Mouse (Mus musculus) forebrain, embryonic 16.5 days (tissue): Measurements from ENCODE around the gene Nab2. TPM values are rescaled to one million over a fixed set of nuclear protein-coding genes. Genes with fewer than 3 reads are reported as not detected.

Experiments
- ATAC-seq: fragments of 200-750 bp; cut with Nextera tagmentation; 2 replicates; pipeline ENCODE4 v1.8.0; 2017; ENCODE audit warnings: mild to moderate bottlenecking, moderate library complexity
- H3K27ac ChIP-seq: fragments of 300-500 bp; sonication (generic); 2 replicates; pipeline ENCODE4 v1.5.1; 2014; ENCODE audit warnings: low read length, control low read depth
- H3K27me3 ChIP-seq: fragments of 300-500 bp; sonication (generic); replicated peaks from 2 replicates; pipeline ENCODE4 v1.6.1; 2014; ENCODE audit warnings: low read length; ENCODE audit not compliant: control insufficient read depth, insufficient read depth
- H3K36me3 ChIP-seq: fragments of 300-500 bp; sonication (generic); 2 replicates; pipeline ENCODE4 v1.6.1; 2014; ENCODE audit not compliant: control insufficient read depth, insufficient read depth
- H3K4me1 ChIP-seq: fragments of 300-500 bp; sonication (generic); replicated peaks from 2 replicates; pipeline ENCODE4 v1.6.1; 2014; ENCODE audit warnings: low read length; ENCODE audit not compliant: control insufficient read depth, insufficient read depth
- H3K4me2 ChIP-seq: fragments of 300-500 bp; sonication (generic); 2 replicates; pipeline ENCODE4 v1.6.1; 2014; ENCODE audit warnings: mild to moderate bottlenecking, low read length, control low read depth
- H3K4me3 ChIP-seq: fragments of 300-500 bp; sonication (generic); replicated peaks from 2 replicates; pipeline ENCODE4 v1.5.1; 2014; ENCODE audit warnings: mild to moderate bottlenecking, low read length, control low read depth
- H3K9ac ChIP-seq: fragments of 300-500 bp; sonication (generic); replicated peaks from 2 replicates; pipeline ENCODE4 v1.6.1; 2014; ENCODE audit warnings: low read depth, low read length, control low read depth
- H3K9me3 ChIP-seq: fragments of 300-500 bp; sonication (generic); 2 replicates; pipeline ENCODE4 v1.6.1; 2016; ENCODE audit warnings: low read length; ENCODE audit not compliant: control insufficient read depth
- WGBS: fragments of 180-500 bp; shearing (Covaris S2); extraction: QIAGEN DNeasy Blood & Tissue Kit; methylation state at CpG from one replicate; pipeline ENCODE4 v1.1.7; 2014; 5-methylcytosine and 5-hydroxymethylcytosine counted together
- polyA plus RNA-seq: library from polyadenylated mRNA; unstranded; fragments of >200 nt; fragmentation: Nextera tagmentation; extraction: Ambion mirVana; gene quantifications from 2 replicates; pipeline ENCODE4 v1.2.1, GENCODE M21; 2015

Gene Nab2
- polyA plus RNA-seq, 1 experiment from 2014 or later: 3.9 TPM

DNA sequence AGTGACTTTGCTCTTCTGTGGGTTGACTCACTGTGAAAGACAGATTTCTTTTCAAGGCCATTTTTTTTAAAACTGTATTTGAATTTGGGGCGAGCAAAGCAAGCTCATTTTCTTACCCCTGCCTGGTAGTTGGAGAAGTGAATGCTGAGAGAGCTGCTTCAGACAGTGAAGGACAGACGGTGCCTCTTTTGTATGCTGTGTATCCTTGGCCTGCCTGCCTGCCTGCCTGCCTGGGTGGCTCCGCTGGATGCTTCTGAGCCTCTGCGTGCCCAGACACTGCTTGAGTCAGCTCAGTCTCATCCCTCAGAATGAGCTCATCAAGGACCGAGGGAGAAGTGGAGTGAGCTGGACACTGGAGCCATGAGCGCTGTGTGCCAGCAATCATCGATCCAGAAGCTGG lies 30.6 kb upstream of the Nab2 start:
- no peaks in the 10 kb centered on the region for H3K4me1 ChIP-seq
- H3K27ac ChIP-seq: no peak overlapping the region
- no peak for ATAC-seq
- H3K4me2 ChIP-seq: no peak overlapping the region
- H3K9me3 ChIP-seq: no peaks in the 10 kb centered on the region
- no peak overlapping the region for H3K9ac ChIP-seq
- no peak overlapping the region for H3K4me3 ChIP-seq
- WGBS: 94% methylated on average over 7 of the region's 7 CpGs
- H3K36me3 ChIP-seq: peaks cover 4% of the 10 kb centered on the region; the same call in 1 of the 2 replicates
- H3K27me3 ChIP-seq: no peaks in the 10 kb centered on the region

- H3K9me3 ChIP-seq: no peaks in the 10 kb centered on the region
- no peak overlapping the region for H3K9ac ChIP-seq
- H3K27me3 ChIP-seq: no peaks in the 10 kb centered on the region
- ATAC-seq: no peak
- H3K4me3 ChIP-seq: no peak overlapping the region
- no peak overlapping the region for H3K27ac ChIP-seq
- peaks cover 8% of the 10 kb centered on the region; the same call in 1 of the 2 replicates for H3K36me3 ChIP-seq
- H3K4me2 ChIP-seq: no peak overlapping the region
- H3K4me1 ChIP-seq: no peaks in the 10 kb centered on the region
- 91% methylated on average over 7 of the region's 7 CpGs for WGBS
Observed at GRCm38 (mm10) chr10:127695775-127696174, 27.4 kb upstream of the Nab2 start.

- Histone ChIP-seq H3K4me1 (no peaks in the 10 kb centered on the region), H3K9ac (no peak overlapping the region), H3K4me3 (no peak overlapping the region), H3K27me3 (no peaks in the 10 kb centered on the region), H3K9me3 (no peaks in the 10 kb centered on the region), H3K4me2 (no peak overlapping the region), H3K36me3 (peaks cover 9% of the 10 kb centered on the region; the same call in 1 of the 2 replicates), H3K27ac (no peak overlapping the region)
- WGBS: 66% methylated on average over 2 of the region's 2 CpGs
- ATAC-seq: 0 out of 2 replicates have a peak, but pooled peaks have one; percentile 28
Observed at GRCm38 (mm10) chr10:127694636-127695035, 26.3 kb upstream of the Nab2 start.

DNA sequence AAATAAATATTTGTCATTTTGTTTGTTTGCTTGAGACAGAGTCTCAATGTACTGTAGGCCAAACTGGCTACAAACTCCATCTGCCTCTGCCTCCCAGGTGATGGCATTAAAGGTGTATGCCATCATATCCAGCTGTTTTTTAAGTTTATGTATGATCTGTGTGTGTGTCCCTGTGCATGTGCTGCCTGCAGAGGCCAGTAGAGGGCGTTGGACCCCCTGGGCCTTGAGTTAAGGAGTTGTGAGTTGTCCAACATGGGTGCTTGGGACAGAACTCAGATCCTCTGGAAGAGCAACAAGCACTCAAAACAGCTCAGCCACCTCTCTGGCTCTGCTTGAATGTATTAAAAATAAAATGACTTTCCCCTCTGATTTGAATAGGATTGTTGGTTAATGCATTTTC lies 22.7 kb upstream of the Nab2 start:
- no peak for ATAC-seq
- Histone ChIP-seq H3K4me2 (no peak overlapping the region), H3K9me3 (no peaks in the 10 kb centered on the region), H3K27ac (no peak overlapping the region), H3K4me1 (no peaks in the 10 kb centered on the region), H3K9ac (no peak overlapping the region), H3K4me3 (no peak overlapping the region), H3K36me3 (0 out of 2 replicates have a peak, but pooled peaks cover 5% of the 10 kb centered on the region), H3K27me3 (no peaks in the 10 kb centered on the region)
- WGBS: 25% methylated on average over 1 of the region's 1 CpGs

GRCm38 (mm10) chr10:127682886-127683285 lies 14.5 kb upstream of the Nab2 start:
- WGBS: 92% methylated on average over 6 of the region's 6 CpGs
- ATAC-seq: no peak
- H3K27ac ChIP-seq: no peak overlapping the region
- no peak overlapping the region for H3K4me3 ChIP-seq
- H3K27me3 ChIP-seq: no peaks in the 10 kb centered on the region
- no peak overlapping the region for H3K9ac ChIP-seq
- no peak overlapping the region for H3K4me2 ChIP-seq
- H3K36me3 ChIP-seq: no peaks in the 10 kb centered on the region
- no peaks in the 10 kb centered on the region for H3K9me3 ChIP-seq
- peaks cover 6% of the 10 kb centered on the region for H3K4me1 ChIP-seq

GRCm38 (mm10) chr10:127679881-127680280 lies 11.5 kb upstream of the Nab2 start:
- H3K9ac ChIP-seq: no peak overlapping the region
- H3K36me3 ChIP-seq: no peaks in the 10 kb centered on the region
- H3K27ac ChIP-seq: no peak overlapping the region
- no peak overlapping the region for H3K4me2 ChIP-seq
- H3K27me3 ChIP-seq: no peaks in the 10 kb centered on the region
- H3K9me3 ChIP-seq: no peaks in the 10 kb centered on the region
- 85% methylated on average over 3 of the region's 3 CpGs for WGBS
- H3K4me1 ChIP-seq: peaks cover 17% of the 10 kb centered on the region
- no peak overlapping the region for H3K4me3 ChIP-seq
- no peak for ATAC-seq

DNA sequence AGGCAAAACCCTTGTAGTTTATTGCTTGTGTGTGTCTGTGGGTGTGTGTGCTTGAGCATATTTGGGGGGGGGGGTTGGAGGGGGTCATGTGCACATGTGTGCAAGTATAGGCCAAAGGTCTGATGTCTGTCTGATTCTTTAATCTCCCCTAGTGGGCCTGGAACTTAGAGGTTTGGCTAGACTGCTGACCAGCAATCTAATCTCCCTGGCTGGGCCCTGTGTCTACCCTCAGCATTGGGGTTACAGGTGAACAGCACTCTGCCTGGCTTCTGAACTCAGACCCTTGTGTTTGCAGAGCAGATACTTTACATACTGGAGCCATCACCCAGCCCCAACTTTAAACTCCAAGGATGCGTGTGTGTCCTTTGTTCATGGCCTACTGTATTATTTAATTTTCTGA lies 10.8 kb upstream of the Nab2 start:
- Histone ChIP-seq H3K4me3 (no peak overlapping the region), H3K27ac (no peak overlapping the region), H3K36me3 (no peaks in the 10 kb centered on the region), H3K4me1 (peaks cover 17% of the 10 kb centered on the region), H3K27me3 (no peaks in the 10 kb centered on the region), H3K9me3 (no peaks in the 10 kb centered on the region), H3K9ac (no peak overlapping the region), H3K4me2 (no peak overlapping the region)
- no peak for ATAC-seq
- 92% methylated on average over 1 of the region's 1 CpGs for WGBS

GRCm38 (mm10) chr10:127677591-127678336 lies 9.4 kb upstream of the Nab2 start:
- WGBS: 10% methylated on average over 14 of the region's 14 CpGs
- ATAC-seq: no peak
- Histone ChIP-seq H3K9ac (peak overlapping the region; percentile 76), H3K27me3 (no peaks in the 10 kb centered on the region), H3K27ac (no peak overlapping the region), H3K4me1 (peaks cover 17% of the 10 kb centered on the region), H3K4me3 (peak overlapping the region; percentile 84), H3K9me3 (no peaks in the 10 kb centered on the region), H3K36me3 (no peaks in the 10 kb centered on the region), H3K4me2 (peak overlapping the region; percentile 91)

DNA sequence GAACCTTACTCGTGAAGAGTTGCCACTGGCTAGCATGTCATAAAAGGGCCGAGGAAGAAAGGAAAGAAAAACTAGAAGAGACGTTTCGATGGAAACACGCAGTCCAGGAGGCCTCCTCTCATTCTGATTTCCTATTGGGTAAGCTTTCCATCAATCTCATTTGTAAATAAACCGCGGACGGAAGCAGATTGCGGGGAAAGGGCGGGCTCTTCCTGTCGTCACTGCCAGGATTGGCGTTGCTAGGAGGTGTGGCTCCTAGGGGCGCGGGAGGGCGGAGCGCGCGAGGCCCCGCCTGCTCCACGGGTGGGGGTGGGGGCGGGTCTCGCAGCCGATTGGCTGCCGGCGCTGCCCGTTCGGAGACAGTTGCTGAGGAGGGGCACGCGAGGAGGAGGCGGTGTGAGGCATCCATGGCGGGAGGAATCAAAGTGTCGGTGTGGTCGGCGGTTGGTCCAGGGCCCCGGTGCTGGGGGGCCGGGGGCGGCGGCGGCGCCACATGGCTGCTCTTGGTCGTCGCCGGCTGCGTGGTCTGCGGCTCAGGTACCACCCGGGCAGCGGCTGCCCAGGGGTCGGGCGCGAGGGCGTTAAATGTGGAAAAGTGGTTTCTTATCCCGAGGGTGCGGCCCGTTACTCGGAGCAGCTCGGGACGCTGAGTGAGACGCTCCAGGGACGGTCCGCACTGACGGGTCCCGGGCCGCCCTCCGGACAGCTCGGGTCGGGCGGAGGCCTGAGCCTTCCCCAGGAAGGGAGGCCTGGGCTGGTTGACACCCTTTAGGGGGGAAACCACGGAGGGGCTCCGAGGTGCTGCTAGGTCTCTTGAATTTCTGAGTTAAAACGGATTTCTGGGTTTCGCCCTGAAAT lies 8.6 kb upstream of the Nab2 start:
- peak overlapping the region; percentile 76 for H3K9ac ChIP-seq
- under 1% methylated on average over 67 of the region's 71 CpGs for WGBS
- H3K27ac ChIP-seq: peak overlapping the region; percentile 64
- H3K9me3 ChIP-seq: no peaks in the 10 kb centered on the region
- no peaks in the 10 kb centered on the region for H3K36me3 ChIP-seq
- H3K4me3 ChIP-seq: peak overlapping the region; percentile 84
- peak; percentile 97 for ATAC-seq
- H3K4me1 ChIP-seq: peaks cover 17% of the 10 kb centered on the region
- no peaks in the 10 kb centered on the region for H3K27me3 ChIP-seq
- H3K4me2 ChIP-seq: peak overlapping the region; percentile 91
